Mouse (Mus musculus) hindbrain, embryonic 13.5 days (tissue): ENCODE measurements around the gene Gm10974. TPM values are rescaled to one million over a fixed set of nuclear protein-coding genes. Genes with fewer than 3 reads are reported as not detected.

Experiments
- ATAC-seq: fragments of 200-750 bp; cut with Nextera tagmentation; 2 replicates; pipeline ENCODE4 v1.8.0; 2017; ENCODE audit warnings: moderate TSS enrichment; ENCODE audit not compliant: low FRiP score
- H3K27ac ChIP-seq: fragments of 300-500 bp; sonication (generic); 2 replicates; pipeline ENCODE4 v1.5.1; 2015; ENCODE audit warnings: inconsistent platforms, mild to moderate bottlenecking, moderate library complexity
- H3K27me3 ChIP-seq: fragments of 300-500 bp; sonication (generic); 2 replicates; pipeline ENCODE4 v1.6.1; 2015; ENCODE audit warnings: mild to moderate bottlenecking, inconsistent platforms
- H3K36me3 ChIP-seq: fragments of 300-500 bp; sonication (generic); 2 replicates; pipeline ENCODE4 v1.6.1; 2015; ENCODE audit warnings: mild to moderate bottlenecking, inconsistent platforms
- H3K4me1 ChIP-seq: fragments of 300-500 bp; sonication (generic); replicated peaks from 2 replicates; pipeline ENCODE4 v1.6.1; 2015; ENCODE audit warnings: inconsistent platforms
- H3K4me2 ChIP-seq: fragments of 300-500 bp; sonication (generic); 2 replicates; pipeline ENCODE4 v1.6.1; 2015; ENCODE audit warnings: inconsistent platforms, mild to moderate bottlenecking, moderate library complexity
- H3K4me3 ChIP-seq: fragments of 300-500 bp; sonication (generic); 2 replicates; pipeline ENCODE4 v1.5.1; 2015; ENCODE audit warnings: mild to moderate bottlenecking, inconsistent platforms
- H3K9ac ChIP-seq: fragments of 300-500 bp; sonication (generic); 2 replicates; pipeline ENCODE4 v1.6.1; 2015; ENCODE audit warnings: mild to moderate bottlenecking, inconsistent platforms
- H3K9me3 ChIP-seq: fragments of 300-500 bp; sonication (generic); 2 replicates; pipeline ENCODE4 v1.6.1; 2016; ENCODE audit warnings: inconsistent platforms
- WGBS: fragments of 180-500 bp; shearing (Covaris S2); methylation state at CpG from one replicate; pipeline ENCODE4 v1.1.7; 2015; 5-methylcytosine and 5-hydroxymethylcytosine counted together
- polyA plus RNA-seq: library from polyadenylated mRNA; unstranded; fragments of >200 nt; fragmentation: Nextera tagmentation; extraction: Ambion mirVana; gene quantifications from 2 replicates; pipeline ENCODE4 v1.2.1, GENCODE M21; 2015

The Gm10974 gene
- polyA plus RNA-seq, 1 experiment from 2014 or later: not detected

GRCm38 (mm10) chr7:66365411-66365810, 294 bp upstream of the Gm10974 start:
- Histone ChIP-seq H3K27me3 (no peaks in the 10 kb centered on the region), H3K4me3 (no peak overlapping the region), H3K9me3 (peaks cover 6% of the 10 kb centered on the region; the same call in 1 of the 2 replicates), H3K4me2 (no peak overlapping the region), H3K4me1 (no peaks in the 10 kb centered on the region), H3K9ac (no peak overlapping the region), H3K27ac (no peak overlapping the region), H3K36me3 (no peaks in the 10 kb centered on the region)
- no peak for ATAC-seq
- 80% methylated on average over 2 of the region's 2 CpGs for WGBS

- Histone ChIP-seq H3K4me3 (no peak overlapping the region), H3K36me3 (no peaks in the 10 kb centered on the region), H3K4me1 (no peaks in the 10 kb centered on the region), H3K4me2 (no peak overlapping the region), H3K9ac (no peak overlapping the region), H3K9me3 (no peaks in the 10 kb centered on the region), H3K27me3 (no peaks in the 10 kb centered on the region), H3K27ac (no peak overlapping the region)
- WGBS: 83% methylated on average over 5 of the region's 5 CpGs
- ATAC-seq: no peak
Observed at GRCm38 (mm10) chr7:66369071-66369933, 3.6 kb downstream of the Gm10974 start.

GRCm38 (mm10) chr7:66369934-66370445, 4.3 kb downstream of the Gm10974 start:
- Histone ChIP-seq H3K27me3 (no peaks in the 10 kb centered on the region), H3K27ac (no peak overlapping the region), H3K9ac (no peak overlapping the region), H3K9me3 (no peaks in the 10 kb centered on the region), H3K4me1 (no peaks in the 10 kb centered on the region), H3K4me2 (no peak overlapping the region), H3K4me3 (no peak overlapping the region), H3K36me3 (no peaks in the 10 kb centered on the region)
- 74% methylated on average over 5 of the region's 5 CpGs for WGBS
- no peak for ATAC-seq

- no peak overlapping the region for H3K4me3 ChIP-seq
- WGBS: 89% methylated on average over 6 of the region's 6 CpGs
- no peaks in the 10 kb centered on the region for H3K36me3 ChIP-seq
- H3K27ac ChIP-seq: no peak overlapping the region
- no peak overlapping the region for H3K4me2 ChIP-seq
- H3K9me3 ChIP-seq: no peaks in the 10 kb centered on the region
- ATAC-seq: no peak
- no peaks in the 10 kb centered on the region; the same call in 1 of the 2 replicates for H3K27me3 ChIP-seq
- no peaks in the 10 kb centered on the region for H3K4me1 ChIP-seq
- H3K9ac ChIP-seq: no peak overlapping the region
Observed at GRCm38 (mm10) chr7:66370970-66371369, 5.3 kb downstream of the Gm10974 start.

GRCm38 (mm10) chr7:66373391-66373790, 7.7 kb downstream of the Gm10974 start:
- Histone ChIP-seq H3K36me3 (no peaks in the 10 kb centered on the region), H3K9me3 (no peaks in the 10 kb centered on the region), H3K27me3 (no peaks in the 10 kb centered on the region; the same call in 1 of the 2 replicates), H3K4me1 (no peaks in the 10 kb centered on the region; the same call in 1 of the 2 replicates), H3K4me3 (no peak overlapping the region), H3K27ac (no peak overlapping the region), H3K9ac (no peak overlapping the region), H3K4me2 (no peak overlapping the region)
- WGBS: 83% methylated on average over 3 of the region's 3 CpGs
- no peak for ATAC-seq

GRCm38 (mm10) chr7:66375736-66376135, 10.0 kb downstream of the Gm10974 start:
- WGBS: 86% methylated on average over 4 of the region's 4 CpGs
- ATAC-seq: no peak
- H3K4me3 ChIP-seq: no peak overlapping the region
- H3K4me2 ChIP-seq: no peak overlapping the region
- no peaks in the 10 kb centered on the region for H3K36me3 ChIP-seq
- H3K4me1 ChIP-seq: no peaks in the 10 kb centered on the region; the same call in 1 of the 2 replicates
- no peaks in the 10 kb centered on the region; the same call in 1 of the 2 replicates for H3K27me3 ChIP-seq
- no peaks in the 10 kb centered on the region for H3K9me3 ChIP-seq
- H3K27ac ChIP-seq: no peak overlapping the region
- H3K9ac ChIP-seq: no peak overlapping the region

GRCm38 (mm10) chr7:66376560-66376959, 10.9 kb downstream of the Gm10974 start:
- WGBS: 85% methylated on average over 10 of the region's 10 CpGs

GRCm38 (mm10) chr7:66384213-66384612, 18.5 kb downstream of the Gm10974 start:
- Histone ChIP-seq H3K27me3 (peaks cover 22% of the 10 kb centered on the region), H3K9ac (no peak overlapping the region), H3K27ac (no peak overlapping the region), H3K4me1 (peaks cover 21% of the 10 kb centered on the region), H3K36me3 (no peaks in the 10 kb centered on the region), H3K4me2 (no peak overlapping the region), H3K9me3 (no peaks in the 10 kb centered on the region), H3K4me3 (no peak overlapping the region)
- 85% methylated on average over 5 of the region's 5 CpGs for WGBS
- ATAC-seq: no peak

More at GRCm38 (mm10) chr7:66376560-66376959, 10.9 kb downstream of the Gm10974 start:
- Histone ChIP-seq H3K27ac (no peak overlapping the region), H3K9ac (no peak overlapping the region), H3K27me3 (no peaks in the 10 kb centered on the region; the same call in 1 of the 2 replicates), H3K4me3 (no peak overlapping the region), H3K36me3 (no peaks in the 10 kb centered on the region), H3K4me2 (no peak overlapping the region), H3K9me3 (no peaks in the 10 kb centered on the region), H3K4me1 (no peaks in the 10 kb centered on the region; the same call in 1 of the 2 replicates)
- ATAC-seq: no peak

- Histone ChIP-seq H3K4me2 (no peak overlapping the region), H3K27ac (no peak overlapping the region), H3K36me3 (no peaks in the 10 kb centered on the region), H3K4me3 (no peak overlapping the region), H3K9ac (no peak overlapping the region), H3K27me3 (peaks cover 22% of the 10 kb centered on the region), H3K4me1 (peaks cover 21% of the 10 kb centered on the region), H3K9me3 (no peaks in the 10 kb centered on the region)
- WGBS: 91% methylated on average over 8 of the region's 8 CpGs
- ATAC-seq: no peak
Observed at GRCm38 (mm10) chr7:66384891-66385290, 19.2 kb downstream of the Gm10974 start.

- no peak overlapping the region for H3K27ac ChIP-seq
- H3K9ac ChIP-seq: no peak overlapping the region
- H3K36me3 ChIP-seq: no peaks in the 10 kb centered on the region
- H3K4me2 ChIP-seq: no peak overlapping the region
- no peak overlapping the region for H3K4me3 ChIP-seq
- no peak for ATAC-seq
- 97% methylated on average over 10 of the region's 12 CpGs for WGBS
- H3K27me3 ChIP-seq: peaks cover 22% of the 10 kb centered on the region
- H3K9me3 ChIP-seq: no peaks in the 10 kb centered on the region
- peaks cover 21% of the 10 kb centered on the region for H3K4me1 ChIP-seq
Observed at GRCm38 (mm10) chr7:66385826-66386225, 20.1 kb downstream of the Gm10974 start.

- Histone ChIP-seq H3K27ac (no peak overlapping the region), H3K27me3 (peaks cover 22% of the 10 kb centered on the region), H3K36me3 (no peaks in the 10 kb centered on the region), H3K4me3 (no peak overlapping the region), H3K9me3 (no peaks in the 10 kb centered on the region), H3K4me1 (peaks cover 21% of the 10 kb centered on the region), H3K9ac (no peak overlapping the region), H3K4me2 (no peak overlapping the region)
- no peak for ATAC-seq
- 94% methylated on average over 6 of the region's 6 CpGs for WGBS
Observed at GRCm38 (mm10) chr7:66386411-66386810, 20.7 kb downstream of the Gm10974 start.

- H3K4me2 ChIP-seq: peak overlapping the region; percentile 99
- H3K4me3 ChIP-seq: peak overlapping the region; percentile 55
- H3K4me1 ChIP-seq: peaks cover 21% of the 10 kb centered on the region
- no peaks in the 10 kb centered on the region for H3K9me3 ChIP-seq
- 0 out of 2 replicates have a peak, but pooled peaks have one; percentile 30 for ATAC-seq
- 3% methylated on average over 13 of the region's 13 CpGs for WGBS
- peaks cover 22% of the 10 kb centered on the region for H3K27me3 ChIP-seq
- peak overlapping the region; percentile 79 for H3K9ac ChIP-seq
- no peak overlapping the region for H3K27ac ChIP-seq
- H3K36me3 ChIP-seq: no peaks in the 10 kb centered on the region
Observed at GRCm38 (mm10) chr7:66387419-66387812, 21.7 kb downstream of the Gm10974 start.
